Mouse (Mus musculus) MEL (cell line): Measurements from ENCODE around the gene Rec8. TPM values are rescaled to one million over a fixed set of nuclear protein-coding genes. Genes with fewer than 3 reads are reported as not detected.

Source experiments
- DNase-seq: peaks from one replicate; pipeline ENCODE4 v3.0.0; 2011; ENCODE audit warnings: low read depth, low spot score
- H3K27ac ChIP-seq: 2 replicates; pipeline ENCODE4 v1.5.1; 2012; ENCODE audit warnings: low read depth, mild to moderate bottlenecking, control low read depth, low read length, moderate library complexity; ENCODE audit not compliant: control insufficient read depth
- H3K27me3 ChIP-seq, 2 experiments: fragments of 150-350 bp in 1 of 2; sonication (generic) in 1 of 2; 2 replicates each; pipeline ENCODE4 v1.6.1; 2012; ENCODE audit warnings: low read length in 2 of 2, mild to moderate bottlenecking in 2 of 2, improper control_type of control experiment in 1 of 2, moderate library complexity in 1 of 2; ENCODE audit not compliant: insufficient read depth in 2 of 2, control insufficient read depth in 1 of 2
- H3K36me3 ChIP-seq, 2 experiments: 2 replicates each; pipeline ENCODE4 v1.6.1; 2012 to 2014; ENCODE audit warnings: low read length in 2 of 2, improper control_type of control experiment in 1 of 2, inconsistent platforms in 1 of 2, mild to moderate bottlenecking in 1 of 2; ENCODE audit not compliant: insufficient read depth in 2 of 2, control insufficient read depth in 1 of 2
- H3K4me1 ChIP-seq, 2 experiments: fragments of 150-350 bp in 1 of 2; sonication (generic) in 1 of 2; 2 replicates each; pipeline ENCODE4 v1.6.1; 2012; ENCODE audit warnings: low read length in 2 of 2, improper control_type of control experiment in 1 of 2, mild to moderate bottlenecking in 1 of 2; ENCODE audit not compliant: insufficient read depth in 2 of 2, control insufficient read depth in 1 of 2
- H3K4me3 ChIP-seq, 2 experiments: fragments of 150-350 bp in 1 of 2; sonication (generic) in 1 of 2; 2 replicates each; pipeline ENCODE4 v1.5.1; 2012; ENCODE audit warnings: low read depth in 2 of 2, low read length in 2 of 2, mild to moderate bottlenecking in 2 of 2, moderate library complexity in 2 of 2, control low read depth in 1 of 2, improper control_type of control experiment in 1 of 2; ENCODE audit not compliant: control insufficient read depth in 1 of 2, insufficient read depth in 1 of 2
- H3K79me2 ChIP-seq: 2 replicates; pipeline ENCODE4 v1.6.1; 2012; ENCODE audit warnings: mild to moderate bottlenecking, low read length, moderate library complexity; ENCODE audit not compliant: control insufficient read depth, poor library complexity, insufficient read depth
- H3K9ac ChIP-seq: 2 replicates; pipeline ENCODE4 v1.6.1; 2012; ENCODE audit warnings: low read depth, mild to moderate bottlenecking, control low read depth, low read length, moderate library complexity; ENCODE audit not compliant: control insufficient read depth, poor library complexity, severe bottlenecking
- H3K9me3 ChIP-seq: fragments of 150-350 bp; sonication (generic); replicated peaks from 2 replicates; pipeline ENCODE4 v1.6.1; 2012; ENCODE audit warnings: mild to moderate bottlenecking, low read length, improper control_type of control experiment, moderate library complexity; ENCODE audit not compliant: insufficient read depth
- BHLHE40 ChIP-seq: IDR thresholded peaks from 2 replicates; pipeline ENCODE4 v1.6.1; 2012; ENCODE audit warnings: low read depth, mild to moderate bottlenecking, inconsistent platforms, low read length, improper control_type of control experiment, borderline replicate concordance
- CHD1 ChIP-seq: IDR thresholded peaks from 2 replicates; pipeline ENCODE4 v1.6.1; 2012; ENCODE audit warnings: low read depth, mild to moderate bottlenecking, inconsistent platforms, low read length, improper control_type of control experiment
- CHD2 ChIP-seq: IDR thresholded peaks from 2 replicates; pipeline ENCODE4 v1.6.1; 2011; ENCODE audit warnings: low read length, improper control_type of control experiment
- CTCF ChIP-seq, 3 experiments: IDR thresholded peaks in 2 of 3; conservative IDR thresholded peaks in 1 of 3; 2 replicates each; pipeline ENCODE4 v1.5.1; 2011 to 2012; ENCODE audit warnings: low read length in 3 of 3, low read depth in 2 of 3, mild to moderate bottlenecking in 2 of 3, improper control_type of control experiment in 1 of 3, inconsistent platforms in 1 of 3, mixed read lengths in 1 of 3, moderate library complexity in 1 of 3; ENCODE audit not compliant: control insufficient read depth in 1 of 3, insufficient read depth in 1 of 3, poor library complexity in 1 of 3, severe bottlenecking in 1 of 3
- E2F4 ChIP-seq: IDR thresholded peaks from 2 replicates; pipeline ENCODE4 v1.6.1; 2011; ENCODE audit warnings: low read depth, low read length, improper control_type of control experiment, borderline replicate concordance
- ELF1 ChIP-seq: IDR thresholded peaks from 2 replicates; pipeline ENCODE4 v1.6.1; 2014; ENCODE audit warnings: low read depth, mild to moderate bottlenecking, inconsistent platforms, low read length, improper control_type of control experiment, moderate library complexity
- EP300 ChIP-seq, 2 experiments: IDR thresholded peaks; 2 replicates each; pipeline ENCODE4 v1.6.1; 2011; ENCODE audit warnings: improper control_type of control experiment in 2 of 2, low read length in 2 of 2, low read depth in 1 of 2, mild to moderate bottlenecking in 1 of 2
- GABPA ChIP-seq: IDR thresholded peaks from 2 replicates; pipeline ENCODE4 v1.6.1; 2012; ENCODE audit warnings: low read depth, mild to moderate bottlenecking, inconsistent platforms, low read length, improper control_type of control experiment, moderate library complexity
- GATA1 ChIP-seq: IDR thresholded peaks from 2 replicates; pipeline ENCODE4 v1.6.1; 2011; ENCODE audit warnings: low read depth, low read length, improper control_type of control experiment
- HCFC1 ChIP-seq: IDR thresholded peaks from 2 replicates; pipeline ENCODE4 v1.6.1; 2012; ENCODE audit warnings: low read depth, mild to moderate bottlenecking, inconsistent platforms, low read length, improper control_type of control experiment, moderate library complexity
- JUND ChIP-seq: IDR thresholded peaks from 2 replicates; pipeline ENCODE4 v1.6.1; 2011; ENCODE audit warnings: low read depth, mild to moderate bottlenecking, improper control_type of control experiment, low read length
- KAT2A ChIP-seq: conservative IDR thresholded peaks from 2 replicates; pipeline ENCODE4 v1.6.1; 2012; ENCODE audit warnings: low read depth, low read length, improper control_type of control experiment, inconsistent platforms
- MAFK ChIP-seq: IDR thresholded peaks from 2 replicates; pipeline ENCODE4 v1.6.1; 2011; ENCODE audit warnings: low read depth, mild to moderate bottlenecking, low read length, improper control_type of control experiment, borderline replicate concordance
- MAX ChIP-seq: IDR thresholded peaks from 2 replicates; pipeline ENCODE4 v1.6.1; 2011; ENCODE audit warnings: low read length, improper control_type of control experiment
- MAZ ChIP-seq: IDR thresholded peaks from 2 replicates; pipeline ENCODE4 v1.6.1; 2012; ENCODE audit warnings: low read depth, mild to moderate bottlenecking, inconsistent platforms, low read length, improper control_type of control experiment
- MEF2A ChIP-seq: IDR thresholded peaks from 2 replicates; pipeline ENCODE4 v1.6.1; 2014; ENCODE audit warnings: low read depth, mild to moderate bottlenecking, inconsistent platforms, low read length, improper control_type of control experiment; ENCODE audit not compliant: poor library complexity, insufficient replicate concordance, severe bottlenecking; ENCODE audit errors: extremely low read depth
- MXI1 ChIP-seq: IDR thresholded peaks from 2 replicates; pipeline ENCODE4 v1.6.1; 2011; ENCODE audit warnings: mild to moderate bottlenecking, low read depth, low read length, improper control_type of control experiment
- MYB ChIP-seq: IDR thresholded peaks from 2 replicates; pipeline ENCODE4 v1.6.1; 2011; ENCODE audit warnings: mild to moderate bottlenecking, low read depth, low read length, improper control_type of control experiment
- MYC ChIP-seq: IDR thresholded peaks from 2 replicates; pipeline ENCODE4 v1.6.1; 2011; ENCODE audit warnings: low read depth, mild to moderate bottlenecking, low read length, improper control_type of control experiment, moderate library complexity
- NELFE ChIP-seq: IDR thresholded peaks from 2 replicates; pipeline ENCODE4 v1.6.1; 2011; ENCODE audit warnings: low read depth, low read length, improper control_type of control experiment
- NRF1 ChIP-seq: IDR thresholded peaks from 2 replicates; pipeline ENCODE4 v1.6.1; 2014; ENCODE audit warnings: low read depth, mild to moderate bottlenecking, inconsistent platforms, low read length, improper control_type of control experiment, moderate library complexity; ENCODE audit not compliant: poor library complexity, insufficient read depth, severe bottlenecking
- POLR2AphosphoS2 ChIP-seq: IDR thresholded peaks from 2 replicates; pipeline ENCODE4 v1.6.1; 2011; ENCODE audit warnings: low read length, improper control_type of control experiment
- POLR2AphosphoS5 ChIP-seq: IDR thresholded peaks from 2 replicates; pipeline ENCODE4 v1.6.1; 2012; ENCODE audit warnings: low read depth, borderline replicate concordance, mild to moderate bottlenecking, inconsistent platforms, low read length, moderate library complexity, mixed read lengths
- RAD21 ChIP-seq: IDR thresholded peaks from 2 replicates; pipeline ENCODE4 v1.6.1; 2011; ENCODE audit warnings: mild to moderate bottlenecking, low read depth, low read length, improper control_type of control experiment
- RCOR1 ChIP-seq: IDR thresholded peaks from 2 replicates; pipeline ENCODE4 v1.6.1; 2012; ENCODE audit warnings: low read depth, mild to moderate bottlenecking, inconsistent platforms, low read length, improper control_type of control experiment
- SIN3A ChIP-seq: IDR thresholded peaks from 2 replicates; pipeline ENCODE4 v1.6.1; 2012; ENCODE audit warnings: low read length, improper control_type of control experiment, inconsistent platforms
- SMC3 ChIP-seq: IDR thresholded peaks from 2 replicates; pipeline ENCODE4 v1.6.1; 2011; ENCODE audit warnings: low read depth, low read length, improper control_type of control experiment
- TAL1 ChIP-seq: IDR thresholded peaks from 2 replicates; pipeline ENCODE4 v1.6.1; 2012; ENCODE audit warnings: mild to moderate bottlenecking, inconsistent platforms, low read length, moderate library complexity, mixed read lengths
- TBP ChIP-seq: IDR thresholded peaks from 2 replicates; pipeline ENCODE4 v1.8.0; 2011; ENCODE audit warnings: low read depth, low read length, improper control_type of control experiment
- TCF12 ChIP-seq: IDR thresholded peaks from 2 replicates; pipeline ENCODE4 v1.6.1; 2014; ENCODE audit warnings: low read depth, mild to moderate bottlenecking, inconsistent platforms, low read length, improper control_type of control experiment, moderate library complexity
- UBTF ChIP-seq: IDR thresholded peaks from 2 replicates; pipeline ENCODE4 v1.6.1; 2012; ENCODE audit warnings: low read depth, mild to moderate bottlenecking, inconsistent platforms, low read length, improper control_type of control experiment, moderate library complexity, borderline replicate concordance; ENCODE audit not compliant: insufficient read depth
- USF1 ChIP-seq: IDR thresholded peaks from 2 replicates; pipeline ENCODE4 v1.6.1; 2014; ENCODE audit warnings: low read depth, mild to moderate bottlenecking, inconsistent platforms, low read length, improper control_type of control experiment, moderate library complexity
- USF2 ChIP-seq, 2 experiments: IDR thresholded peaks; 2 replicates each; pipeline ENCODE4 v1.6.1; 2011 to 2012; ENCODE audit warnings: improper control_type of control experiment in 2 of 2, low read length in 2 of 2, borderline replicate concordance in 1 of 2, inconsistent platforms in 1 of 2, low read depth in 1 of 2, mild to moderate bottlenecking in 1 of 2; ENCODE audit not compliant: insufficient read depth in 1 of 2
- ZC3H11A ChIP-seq: IDR thresholded peaks from 2 replicates; pipeline ENCODE4 v1.6.1; 2012; ENCODE audit warnings: low read depth, mild to moderate bottlenecking, inconsistent platforms, low read length, improper control_type of control experiment
- ZKSCAN1 ChIP-seq: IDR thresholded peaks from 2 replicates; pipeline ENCODE4 v1.6.1; 2012; ENCODE audit warnings: low read depth, mild to moderate bottlenecking, inconsistent platforms, low read length, improper control_type of control experiment, moderate library complexity
- ZMIZ1 ChIP-seq: IDR thresholded peaks from 2 replicates; pipeline ENCODE4 v1.6.1; 2012; ENCODE audit warnings: low read depth, mild to moderate bottlenecking, inconsistent platforms, low read length, improper control_type of control experiment, moderate library complexity
- ZNF384 ChIP-seq: IDR thresholded peaks from 2 replicates; pipeline ENCODE4 v1.6.1; 2012; ENCODE audit warnings: low read depth, mild to moderate bottlenecking, inconsistent platforms, low read length, improper control_type of control experiment
- polyA plus RNA-seq, 2 experiments: library from polyadenylated mRNA; stranded (reverse) in 1 of 2; unstranded in 1 of 2; fragments of >175 nt in 1 of 2; fragments of >200 nt in 1 of 2; gene quantifications; 2 replicates each; pipeline versions ENCODE4 v1.2.1 to v1.2.4; 2012; ENCODE audit warnings: low replicate concordance in 2 of 2, low read depth in 1 of 2; ENCODE audit not compliant: insufficient read length in 2 of 2, insufficient read depth in 1 of 2, missing spikeins in 1 of 2
- total RNA-seq: library from RNA; depleted of rRNA; stranded (reverse); fragments of 300-350 nt; gene quantifications from 2 replicates; pipeline ENCODE4 v1.2.3, GENCODE M21; 2012

Gene Rec8
- total and polyA plus RNA-seq, 3 experiments = 1.5 to 2.5 TPM; not detected in 1

DNA sequence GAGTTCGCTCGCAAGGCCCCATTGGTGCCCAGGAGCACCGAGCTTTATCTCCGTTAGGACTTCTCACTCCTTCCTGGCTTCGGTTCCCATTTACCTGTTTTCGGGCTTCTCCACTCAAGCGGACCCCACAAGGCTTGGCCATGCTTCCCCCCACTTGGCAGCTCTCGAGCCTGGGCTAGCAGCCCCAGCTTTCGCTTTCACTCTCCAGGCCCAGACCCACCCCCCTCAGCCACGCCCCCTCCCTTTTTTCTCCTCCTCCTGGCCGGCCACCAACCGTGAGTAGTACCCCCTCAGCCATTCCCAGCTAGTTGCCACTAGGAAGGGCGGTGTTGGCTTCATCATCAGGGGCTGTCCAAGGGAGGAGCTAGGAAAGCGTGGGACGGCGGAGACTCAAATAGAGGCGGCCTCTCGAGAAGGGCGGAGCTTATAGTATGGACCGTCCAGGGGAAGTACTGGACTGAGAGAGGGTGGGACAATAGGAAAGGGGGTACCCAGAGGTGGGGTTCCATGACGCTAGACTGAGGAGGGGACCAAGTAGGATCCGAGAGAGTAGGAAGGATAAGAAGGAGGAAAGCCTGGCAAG lies 27.0 kb upstream of the Rec8 start, which contains the start of gene Psme2:
Gene Psme2, minus strand, starts transcription at position 366 of the 583 bp plus-strand sequence.
- peaks cover 3 to 39% of the 10 kb centered on the region in 2 experiments for H3K4me1 ChIP-seq
- H3K9ac ChIP-seq = peak within 1 kb of the TSS; percentile 82
- H3K9me3 ChIP-seq = no peaks in the 10 kb centered on the region
- peaks cover 24% of the 10 kb centered on the region for H3K79me2 ChIP-seq
- H3K4me3 ChIP-seq = peak within 1 kb of the TSS; percentile 80 to 94
- peak within 1 kb of the TSS; percentile 86 for H3K27ac ChIP-seq
- peak; percentile 98 for DNase-seq
- no peaks in the 10 kb centered on the region for H3K27me3 ChIP-seq
- peaks cover 3 to 25% of the 10 kb centered on the region in 2 experiments; a peak in 3 of 4 replicates for H3K36me3 ChIP-seq
- TF ChIP-seq SMC3 = no peak
- no peak for TF ChIP-seq MYB
- TF ChIP-seq E2F4 = no peak
- no peak for TF ChIP-seq MAFK
- no peak for TF ChIP-seq GABPA
- TF ChIP-seq RAD21 = no peak
- no peak for TF ChIP-seq MYC
- no peak for TF ChIP-seq ZMIZ1
- no peak for TF ChIP-seq KAT2A
- TF ChIP-seq ELF1 = peak; percentile 15; the same call in 1 of the 2 replicates
- no peak for TF ChIP-seq TBP
- TF ChIP-seq GATA1 = no peak
- no peak for TF ChIP-seq CTCF (IDR thresholded peaks at IDR 0.05 in 2 of 3, conservative IDR thresholded peaks at IDR 0.05 in 1 of 3; ENCODE audit: control insufficient read depth in 1 of 3, insufficient read depth in 1 of 3, low read depth in 2 of 3, low read length in 3 of 3, poor library complexity in 1 of 3, severe bottlenecking in 1 of 3)
- no peak for TF ChIP-seq CHD1
- TF ChIP-seq CHD2 = no peak
- no peak for TF ChIP-seq RCOR1
- TF ChIP-seq ZNF384 = no peak
- TF ChIP-seq SIN3A = peak; percentile 85
- TF ChIP-seq MAZ = no peak
- TF ChIP-seq EP300 (IDR thresholded peaks at IDR 0.05; ENCODE audit: low read depth in 1 of 2, low read length in 2 of 2) = peak in 1 of 2 experiments; percentile 0; a peak in 1 of 4 replicates
- no peak; the same call in 1 of the 2 replicates for TF ChIP-seq MAX
- TF ChIP-seq POLR2AphosphoS2 = peak; percentile 74
- TF ChIP-seq MXI1 = peak; percentile 85
- peak; percentile 18; the same call in 1 of the 2 replicates for TF ChIP-seq NELFE
- no peak for TF ChIP-seq ZC3H11A
- no peak for TF ChIP-seq POLR2AphosphoS5
- no peak; the same call in 1 of the 2 replicates for TF ChIP-seq TCF12
- TF ChIP-seq UBTF = no peak
- TF ChIP-seq BHLHE40 = no peak
- no peak for TF ChIP-seq MEF2A
- TF ChIP-seq TAL1 = no peak
- no peak for TF ChIP-seq ZKSCAN1
- no peak; the same call in 1 of the 2 replicates for TF ChIP-seq HCFC1
- no peak for TF ChIP-seq JUND
- TF ChIP-seq NRF1 = no peak
- no peak for TF ChIP-seq USF1
- no peak for TF ChIP-seq USF2 (IDR thresholded peaks at IDR 0.05; ENCODE audit: borderline replicate concordance in 1 of 2, insufficient read depth in 1 of 2, low read depth in 1 of 2, low read length in 2 of 2)
